Mouse (Mus musculus) embryo, embryonic 11.5 days (tissue): ENCODE results near the gene 1700020N01Rik.

Source experiments
- DNase-seq: peaks from one replicate; pipeline ENCODE4 v3.0.0-alpha.2; 2012; ENCODE audit warnings: low read depth, low spot score

Gene 1700020N01Rik

GRCm38 (mm10) chr10:21604476-21604875 is 11.5 kb downstream of the 1700020N01Rik start:
- no peak for DNase-seq

- DNase-seq = no peak
Observed at GRCm38 (mm10) chr10:21605011-21605571, 12.1 kb downstream of the 1700020N01Rik start.

- no peak for DNase-seq
Observed at GRCm38 (mm10) chr10:21605601-21606000, 12.7 kb downstream of the 1700020N01Rik start.

GRCm38 (mm10) chr10:21606931-21607330 is 14.0 kb downstream of the 1700020N01Rik start:
- no peak for DNase-seq

- DNase-seq = no peak
Observed at GRCm38 (mm10) chr10:21609583-21609982, 16.6 kb downstream of the 1700020N01Rik start.

- no peak for DNase-seq
Observed at GRCm38 (mm10) chr10:21613021-21613860, 20.3 kb downstream of the 1700020N01Rik start.

- DNase-seq = no peak
Observed at GRCm38 (mm10) chr10:21614520-21614919, 21.6 kb downstream of the 1700020N01Rik start.

- no peak for DNase-seq
Observed at GRCm38 (mm10) chr10:21618745-21619508, 26.0 kb downstream of the 1700020N01Rik start.

- DNase-seq = no peak
Observed at GRCm38 (mm10) chr10:21622065-21622464, 29.1 kb downstream of the 1700020N01Rik start.

- DNase-seq = no peak
Observed at GRCm38 (mm10) chr10:21628555-21628954, 35.6 kb downstream of the 1700020N01Rik start.

- no peak for DNase-seq
Observed at GRCm38 (mm10) chr10:21629031-21629740, 36.2 kb downstream of the 1700020N01Rik start.

- DNase-seq = no peak
Observed at GRCm38 (mm10) chr10:21631481-21631880, 38.5 kb downstream of the 1700020N01Rik start.

- DNase-seq = no peak
Observed at GRCm38 (mm10) chr10:21632687-21633086, 39.7 kb downstream of the 1700020N01Rik start.

GRCm38 (mm10) chr10:21635988-21636710 is 43.2 kb downstream of the 1700020N01Rik start:
- no peak for DNase-seq

- DNase-seq = no peak
Observed at GRCm38 (mm10) chr10:21636711-21637081, 43.8 kb downstream of the 1700020N01Rik start.

- no peak for DNase-seq
Observed at GRCm38 (mm10) chr10:21651388-21651787, 58.4 kb downstream of the 1700020N01Rik start.

GRCm38 (mm10) chr10:21652426-21653345 is 59.7 kb downstream of the 1700020N01Rik start:
- no peak for DNase-seq

GRCm38 (mm10) chr10:21653469-21653868 is 60.5 kb downstream of the 1700020N01Rik start:
- DNase-seq = no peak

GRCm38 (mm10) chr10:21659576-21660246 is 66.8 kb downstream of the 1700020N01Rik start:
- no peak for DNase-seq
